Mouse (Mus musculus) C2C12 (cell line): Measurements from ENCODE around the gene 1700028P14Rik.

Experiments
- CTCF ChIP-seq: IDR thresholded peaks from one replicate; pipeline ENCODE4 v1.5.1; 2011; ENCODE audit not compliant: control insufficient read depth, insufficient read depth, insufficient read length
- MAX ChIP-seq: IDR thresholded peaks from one replicate; pipeline ENCODE4 v1.6.1; 2011; ENCODE audit warnings: mild to moderate bottlenecking, control low read depth

- TF ChIP-seq MAX (no peak), CTCF (no peak)
Observed at GRCm38 (mm10) chr19:23535700-23536099, 116.9 kb downstream of the 1700028P14Rik start.
